Mouse (Mus musculus): ENCODE measurements around the gene Rd3. TPM values are rescaled to one million over a fixed set of nuclear protein-coding genes. Genes with fewer than 3 reads are reported as not detected.

Gene Rd3
- polyA plus RNA-seq, 1 experiment from 2014 or later, result 6.9 TPM

DNA sequence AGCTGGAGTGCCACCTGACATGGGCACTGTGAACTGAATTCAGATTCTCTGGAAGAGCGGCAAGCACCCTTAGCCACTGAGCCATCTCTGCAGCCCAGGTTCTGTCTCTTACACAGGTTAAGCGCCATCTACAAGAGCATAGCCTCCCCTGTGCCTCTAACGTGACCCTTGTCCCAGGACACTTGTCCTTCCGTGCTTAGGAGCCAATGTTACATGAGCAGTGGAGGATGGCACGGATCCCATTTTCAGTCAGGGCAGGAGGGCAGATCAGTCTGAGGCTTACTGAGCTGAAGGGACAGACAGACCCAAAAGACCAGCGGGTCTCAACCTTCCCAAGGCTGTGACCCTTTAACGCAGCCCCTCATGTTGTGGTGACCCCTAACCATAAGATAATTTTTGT, 18.7 kb downstream of the Rd3 start:
- Histone ChIP-seq H3K9me3 (no peaks in the 10 kb centered on the region), H3K4me1 (replicated peaks) (no peaks in the 10 kb centered on the region; the same call in 1 of the 2 replicates), H3K9ac (no peak overlapping the region), H3K36me3 (no peaks in the 10 kb centered on the region), H3K27me3 (no peaks in the 10 kb centered on the region), H3K4me3 (no peak overlapping the region), H3K4me2 (no peak overlapping the region), H3K27ac (no peak overlapping the region)
- ATAC-seq (ENCODE audit: low FRiP score), result no peak
- 91% methylated on average over 7 of the region's 7 CpGs for WGBS

DNA sequence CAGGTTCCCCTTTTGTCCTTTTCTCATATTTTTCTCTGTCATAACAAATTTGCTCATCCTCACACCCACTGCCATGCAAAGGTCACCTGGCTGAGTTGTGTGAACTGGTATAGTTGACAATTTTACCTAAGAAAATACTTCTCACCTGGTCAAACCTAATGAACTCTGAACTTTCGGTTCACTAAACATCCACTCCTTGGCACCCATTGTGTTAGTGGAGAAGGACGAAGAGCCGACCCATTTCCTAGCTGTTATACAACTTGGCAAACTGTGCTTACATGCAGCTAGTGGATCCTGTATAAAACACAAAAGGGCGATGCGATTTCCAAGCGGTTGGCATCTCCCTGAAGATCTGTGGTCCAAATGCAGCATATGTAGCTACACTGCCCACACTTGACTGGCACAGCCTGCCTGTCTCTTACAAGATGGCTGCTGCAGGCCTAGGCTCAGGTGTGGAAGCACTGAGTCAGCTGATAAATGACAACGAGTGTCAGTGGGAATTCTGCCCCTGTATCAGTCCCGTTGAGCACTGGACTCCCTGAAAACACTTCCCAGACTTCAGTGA, 19.5 kb downstream of the Rd3 start:
- H3K4me1 ChIP-seq (replicated peaks), result no peaks in the 10 kb centered on the region; the same call in 1 of the 2 replicates
- WGBS, result 86% methylated on average over 8 of the region's 8 CpGs
- H3K4me2 ChIP-seq, result no peak overlapping the region
- H3K9ac ChIP-seq, result no peak overlapping the region
- H3K27ac ChIP-seq, result no peak overlapping the region
- no peaks in the 10 kb centered on the region for H3K27me3 ChIP-seq
- H3K36me3 ChIP-seq, result no peaks in the 10 kb centered on the region
- no peak overlapping the region for H3K4me3 ChIP-seq
- no peaks in the 10 kb centered on the region for H3K9me3 ChIP-seq
- ATAC-seq (ENCODE audit: low FRiP score), result no peak

DNA sequence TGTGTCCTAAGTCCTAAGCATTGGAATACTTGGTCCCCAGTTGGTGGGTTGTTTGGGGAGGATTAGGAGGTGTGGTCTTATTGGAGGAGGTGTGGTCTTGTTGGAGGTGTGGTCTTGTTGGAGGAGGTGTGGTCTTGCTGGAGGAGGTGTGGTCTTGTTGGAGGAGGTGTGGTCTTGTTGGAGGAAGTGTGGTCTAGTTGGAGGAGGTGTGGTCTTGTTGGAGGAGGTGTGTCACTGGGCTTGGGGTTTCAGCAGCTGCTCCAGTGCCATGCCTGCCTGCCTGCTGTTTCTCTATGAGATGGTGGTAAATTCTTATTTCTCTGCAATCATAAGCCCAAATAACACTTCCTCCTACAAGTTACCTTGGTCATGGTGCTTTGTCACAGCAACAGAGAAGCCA, 21.9 kb downstream of the Rd3 start:
- Histone ChIP-seq H3K9ac (no peak overlapping the region), H3K27me3 (no peaks in the 10 kb centered on the region), H3K9me3 (no peaks in the 10 kb centered on the region), H3K36me3 (no peaks in the 10 kb centered on the region), H3K4me2 (no peak overlapping the region), H3K4me3 (no peak overlapping the region), H3K27ac (no peak overlapping the region), H3K4me1 (replicated peaks) (no peaks in the 10 kb centered on the region)
- ATAC-seq (ENCODE audit: low FRiP score), result no peak

Small RNA genes lying within 50 kb of the gene (microRNA-seq; reads per million reads assigned to microRNA genes)
- not detected for gene Mir3473c

Other genes starting within 250 kb of the Rd3 start
- gene Nek2, start 155.9 kb upstream of the Rd3 start, polyA plus RNA-seq (2015; fragmentation: Nextera tagmentation; extraction: Ambion mirVana), result 10.3 and 10.4 TPM in 2 replicates
- 2.3 and 2.8 TPM in 2 replicates for gene Slc30a1, start 70.6 kb upstream of the Rd3 start, polyA plus RNA-seq (2015; fragmentation: Nextera tagmentation; extraction: Ambion mirVana)
- gene Traf5, start 115.2 kb downstream of the Rd3 start, polyA plus RNA-seq (2015; fragmentation: Nextera tagmentation; extraction: Ambion mirVana), result 2.3 and 2.6 TPM in 2 replicates
- 29.5 and 32.9 TPM in 2 replicates for gene Rcor3, start 160.7 kb downstream of the Rd3 start, polyA plus RNA-seq (2015; fragmentation: Nextera tagmentation; extraction: Ambion mirVana)
- 1.8 and 2.2 TPM in 2 replicates for gene Kcnh1, start 213.4 kb downstream of the Rd3 start, polyA plus RNA-seq (2015; fragmentation: Nextera tagmentation; extraction: Ambion mirVana)